Mouse (Mus musculus) ovary, adult 18-20 months (tissue): ENCODE results near the gene Fsip2.

Source experiments
- DNase-seq: peaks from one replicate; pipeline ENCODE4 v3.0.0; 2022; ENCODE audit warnings: low spot score, mixed read lengths

The Fsip2 gene

GRCm38 (mm10) chr2:82943472-82943871, at the start of gene Fsip2:
Gene Fsip2 (plus strand): TSS chr2:82943634.
- DNase-seq = no peak

- DNase-seq = no peak
These were observed 20.0 kb downstream of the Fsip2 start for GRCm38 (mm10) chr2:82963443-82963842.

- DNase-seq = no peak
These were observed 82.4 kb downstream of the Fsip2 start for GRCm38 (mm10) chr2:83025853-83026252.

- DNase-seq = no peak
These were observed 109.7 kb downstream of the Fsip2 start for GRCm38 (mm10) chr2:83052914-83053690.
